Comparison of ENCODE assay signal across 20 mouse cellular contexts in genomic region chr17:72977616-72978015, GRCm38 (mm10). TPM values are rescaled to one million over a fixed set of nuclear protein-coding genes. Genes with fewer than 3 reads are reported as not detected.
DNase-seq lines count a peak whose midpoint lies in the region; ATAC-seq and TF ChIP-seq lines count a peak whose summit lies in the region.
"Had no signal": no experiment of that assay in that cellular context is flagged by ENCODE, and none has a peak within 500 bp of the region (broad histone marks: within the 10 kb centered on the region; RNA-seq: fewer than 3 reads in every experiment).

No protein-coding gene starts in this region.

- intact Hi-C loops in heart, postnatal 10 days (cut with DNase I): loop anchor here (2.0 kb wide), 1 partner anchor 39 kb away; no protein-coding TSS in a partner anchor

- ATAC-seq in heart, embryonic 14.5 days (ENCODE audit: insufficient number of reproducible peaks, insufficient read depth, low FRiP score, low read depth): no peak
- peak; percentile 34; the same call in 1 of the 2 replicates for ATAC-seq in intestine, embryonic 15.5 days
- ATAC-seq in intestine, postnatal 0 days: no peak
- ATAC-seq: forebrain, embryonic 13.5 days; forebrain, postnatal 0 days; inflammation-experienced regulatory T-cells, adult 6 months had no signal

- WGBS in heart, embryonic 10.5 days: 59% methylated on average over 1 of the region's 1 CpGs
- WGBS in heart, embryonic 14.5 days: 54% methylated on average over 1 of the region's 1 CpGs
- WGBS in intestine, embryonic 15.5 days: 86% methylated on average over 1 of the region's 1 CpGs
- WGBS in intestine, postnatal 0 days: 48% methylated on average over 1 of the region's 1 CpGs

- H3K9ac ChIP-seq in heart, embryonic 14.5 days (ENCODE audit: low read length): no peak overlapping the region
- H3K9ac ChIP-seq in intestine, embryonic 15.5 days: no peak overlapping the region
- no peak overlapping the region for H3K9ac ChIP-seq in intestine, postnatal 0 days (ENCODE audit: low read depth, low read length)
- H3K9ac ChIP-seq: forebrain, embryonic 13.5 days; forebrain, postnatal 0 days; hindbrain, embryonic 15.5 days had no signal

- no peak for TF ChIP-seq CTCF in intestine, postnatal 0 days (IDR thresholded peaks at IDR 0.05; ENCODE audit: low read depth)

- peaks cover 51% of the 10 kb centered on the region for H3K4me1 ChIP-seq in heart, embryonic 10.5 days
- peaks cover 37 to 54% of the 10 kb centered on the region in 2 experiments for H3K4me1 ChIP-seq in heart, embryonic 14.5 days (ENCODE audit: control insufficient read depth in 2 of 2, insufficient read depth in 2 of 2, low read length in 2 of 2)
- H3K4me1 ChIP-seq in intestine, embryonic 15.5 days (replicated peaks): 0 out of 2 replicates have a peak, but pooled peaks cover 4% of the 10 kb centered on the region
- 0 out of 2 replicates have a peak, but pooled peaks cover 4% of the 10 kb centered on the region for H3K4me1 ChIP-seq in intestine, postnatal 0 days (replicated peaks; ENCODE audit: control insufficient read depth, insufficient read depth, low read length)
- H3K4me1 ChIP-seq: forebrain, embryonic 13.5 days; hindbrain, embryonic 15.5 days had no signal

- peak overlapping the region; percentile 85 for H3K27ac ChIP-seq in heart, embryonic 10.5 days
- peak overlapping the region; percentile 90 to 93 for H3K27ac ChIP-seq in heart, embryonic 14.5 days (replicated peaks in 1 of 2; ENCODE audit: control insufficient read depth in 1 of 2, insufficient read depth in 1 of 2, low read depth in 2 of 2, low read length in 2 of 2)
- no peak overlapping the region for H3K27ac ChIP-seq in intestine, embryonic 15.5 days
- no peak overlapping the region for H3K27ac ChIP-seq in intestine, postnatal 0 days (ENCODE audit: low read depth, low read length)
- H3K27ac ChIP-seq: embryonic facial prominence, embryonic 10.5 days; forebrain, embryonic 13.5 days; hindbrain, embryonic 15.5 days; kidney, postnatal 0 days had no signal

- no peak overlapping the region for H3K4me3 ChIP-seq in heart, embryonic 10.5 days
- H3K4me3 ChIP-seq in heart, embryonic 14.5 days (ENCODE audit: control insufficient read depth in 1 of 2, insufficient read depth in 1 of 2, low read depth in 1 of 2, low read length in 2 of 2): no peak overlapping the region
- no peak overlapping the region for H3K4me3 ChIP-seq in intestine, embryonic 15.5 days (replicated peaks)
- H3K4me3 ChIP-seq in intestine, postnatal 0 days (ENCODE audit: low read depth, low read length): no peak overlapping the region
- H3K4me3 ChIP-seq: embryonic facial prominence, embryonic 10.5 days; forebrain, embryonic 13.5 days; hindbrain, embryonic 15.5 days had no signal

- H3K9me3 ChIP-seq in heart, embryonic 10.5 days: no peaks in the 10 kb centered on the region
- H3K9me3 ChIP-seq in heart, embryonic 14.5 days (ENCODE audit: control insufficient read depth, low read length): no peaks in the 10 kb centered on the region
- H3K9me3 ChIP-seq in intestine, embryonic 15.5 days: no peaks in the 10 kb centered on the region
- no peaks in the 10 kb centered on the region for H3K9me3 ChIP-seq in intestine, postnatal 0 days (ENCODE audit: control insufficient read depth)
- H3K9me3 ChIP-seq: embryonic facial prominence, embryonic 10.5 days; forebrain, embryonic 13.5 days; hindbrain, embryonic 15.5 days had no signal

- no peaks in the 10 kb centered on the region for H3K36me3 ChIP-seq in heart, embryonic 10.5 days
- H3K36me3 ChIP-seq in heart, embryonic 14.5 days (ENCODE audit: control insufficient read depth, insufficient read depth, low read length): no peaks in the 10 kb centered on the region
- no peaks in the 10 kb centered on the region for H3K36me3 ChIP-seq in intestine, embryonic 15.5 days
- no peaks in the 10 kb centered on the region for H3K36me3 ChIP-seq in intestine, postnatal 0 days (ENCODE audit: control insufficient read depth, insufficient read depth)
- H3K36me3 ChIP-seq: embryonic facial prominence, embryonic 10.5 days; hindbrain, embryonic 15.5 days had no signal

- H3K27me3 ChIP-seq in heart, embryonic 10.5 days (ENCODE audit: insufficient read depth, poor library complexity, severe bottlenecking): no peaks in the 10 kb centered on the region
- H3K27me3 ChIP-seq in heart, embryonic 14.5 days (ENCODE audit: control insufficient read depth, insufficient read depth, low read length): no peaks in the 10 kb centered on the region
- no peaks in the 10 kb centered on the region for H3K27me3 ChIP-seq in intestine, embryonic 15.5 days (replicated peaks)
- no peaks in the 10 kb centered on the region for H3K27me3 ChIP-seq in intestine, postnatal 0 days (replicated peaks; ENCODE audit: control insufficient read depth, insufficient read depth, low read length)
- H3K27me3 ChIP-seq: CH12.LX; forebrain, embryonic 13.5 days; hindbrain, embryonic 15.5 days had no signal

- H3K4me2 ChIP-seq in heart, embryonic 14.5 days (ENCODE audit: low read length): no peak overlapping the region
- no peak overlapping the region for H3K4me2 ChIP-seq in intestine, embryonic 15.5 days (replicated peaks)
- no peak overlapping the region for H3K4me2 ChIP-seq in intestine, postnatal 0 days (replicated peaks; ENCODE audit: low read depth)
- H3K4me2 ChIP-seq: forebrain, embryonic 13.5 days; hindbrain, embryonic 15.5 days had no signal

- no peak for DNase-seq in heart, embryonic 10.5 days (ENCODE audit: low spot score)
- DNase-seq in heart, adult 11 months: no peak
- no peak for DNase-seq in heart, postnatal 10 days
- peak; percentile 69 for DNase-seq in retina, postnatal 1 day
- DNase-seq in cerebellum, postnatal 36 days: no peak
- DNase-seq: adrenal gland, adult 2 months; adrenal gland, postnatal 25 days; cerebellum, adult 18-20 months; cerebellum, adult 9-11 months; forebrain, postnatal 0 days; kidney, adult 8-10 months had no signal

RNA-seq across cellular contexts. Expression of gene Lbh, which starts 59.5 kb away (rescaled TPM):
- polyA plus RNA-seq in heart, embryonic 10.5 days (2016; fragmentation: Nextera tagmentation; extraction: Ambion mirVana): 10.8 and 15.4 TPM in 2 replicates
- polyA plus RNA-seq in heart, embryonic 14.5 days (2014; fragmentation: Nextera tagmentation; extraction: Ambion mirVana): 28.8 and 36.2 TPM in 2 replicates
- 100 to 1,000 TPM; 456 to 731 TPM for total RNA-seq in heart, postnatal 10 days (2021)
- 5.2 and 6.1 TPM in 2 replicates for polyA plus RNA-seq in intestine, embryonic 15.5 days (2015; fragmentation: Nextera tagmentation; extraction: Ambion mirVana)
- polyA plus RNA-seq in intestine, postnatal 0 days (2015; fragmentation: Nextera tagmentation; extraction: Ambion mirVana): 11.1 and 11.3 TPM in 2 replicates

Comparison
In these comparisons a context has a peak if more than half of its experiments do, and no peak if none do; other contexts are left out.
1. H3K27ac ChIP-seq: peak in heart, embryonic 10.5 days (single experiment) and heart, embryonic 14.5 days (2 of 2); none in intestine, embryonic 15.5 days (single experiment) and intestine, postnatal 0 days (single experiment).